Mouse (Mus musculus) layer of hippocampus, adult 9-10 months (tissue): ENCODE measurements around the gene Htr5b.

ENCODE experiments used
- DNase-seq: peaks from one replicate; pipeline ENCODE4 v3.0.0; 2022; ENCODE audit warnings: low spot score

The Htr5b gene

DNA sequence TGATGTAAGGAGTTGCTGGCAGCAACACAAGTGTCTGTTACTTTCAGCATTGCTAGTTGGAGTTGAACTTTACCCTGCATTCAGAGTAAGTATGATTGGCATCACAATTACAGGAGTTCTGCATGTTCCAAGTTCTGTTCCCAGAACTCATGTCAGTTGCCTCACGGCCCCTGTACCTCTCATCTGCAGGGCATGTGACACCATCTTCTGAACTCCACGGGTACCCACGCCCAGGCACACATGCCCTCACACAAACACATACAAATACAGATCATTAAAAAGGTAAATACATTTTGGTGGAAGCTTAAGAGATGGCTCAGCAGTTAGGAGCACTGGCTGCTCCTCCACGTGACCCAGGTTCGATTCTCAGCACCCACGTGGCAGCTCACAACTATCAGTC, 41.5 kb downstream of the Htr5b start:
- no peak for DNase-seq

DNA sequence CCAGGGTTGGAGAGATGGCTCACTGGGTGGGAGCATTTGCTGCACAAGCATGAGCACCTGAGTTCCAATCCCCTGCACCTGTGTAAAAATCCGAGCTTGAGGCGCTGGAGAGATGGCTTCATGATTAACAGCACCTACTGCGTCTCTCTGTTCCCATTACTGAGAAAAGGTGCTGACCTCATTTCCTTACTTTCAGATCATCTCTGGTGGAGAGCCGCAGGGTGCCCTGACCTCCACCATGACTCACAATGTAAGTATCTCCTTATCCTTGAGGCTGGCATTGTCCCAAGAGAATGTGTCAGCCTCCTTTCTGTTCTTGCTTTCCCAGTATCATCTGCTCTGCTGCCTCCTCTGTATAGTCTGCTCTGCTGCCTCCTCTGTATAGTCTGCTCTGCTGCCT, 45.2 kb downstream of the Htr5b start:
- no peak for DNase-seq

DNA sequence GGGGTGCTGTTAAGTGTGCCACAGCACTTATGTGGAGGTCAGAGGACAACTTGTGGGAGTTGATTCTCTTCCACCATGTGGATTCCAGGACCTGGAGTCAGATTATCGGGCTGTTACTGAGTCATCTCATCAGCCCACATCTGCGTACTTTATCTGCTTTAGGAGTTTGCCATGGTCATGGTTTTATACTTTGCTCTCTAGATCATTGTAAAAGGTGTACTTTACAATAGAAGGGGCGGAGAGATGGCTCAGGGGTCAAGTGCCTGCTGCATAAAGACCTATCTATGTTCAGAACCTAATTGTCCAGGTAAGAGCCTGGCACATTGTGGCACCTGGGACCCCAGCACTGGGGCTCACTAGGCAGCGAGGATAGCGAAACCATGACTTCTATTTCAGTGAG, 48.9 kb downstream of the Htr5b start:
- no peak for DNase-seq

DNA sequence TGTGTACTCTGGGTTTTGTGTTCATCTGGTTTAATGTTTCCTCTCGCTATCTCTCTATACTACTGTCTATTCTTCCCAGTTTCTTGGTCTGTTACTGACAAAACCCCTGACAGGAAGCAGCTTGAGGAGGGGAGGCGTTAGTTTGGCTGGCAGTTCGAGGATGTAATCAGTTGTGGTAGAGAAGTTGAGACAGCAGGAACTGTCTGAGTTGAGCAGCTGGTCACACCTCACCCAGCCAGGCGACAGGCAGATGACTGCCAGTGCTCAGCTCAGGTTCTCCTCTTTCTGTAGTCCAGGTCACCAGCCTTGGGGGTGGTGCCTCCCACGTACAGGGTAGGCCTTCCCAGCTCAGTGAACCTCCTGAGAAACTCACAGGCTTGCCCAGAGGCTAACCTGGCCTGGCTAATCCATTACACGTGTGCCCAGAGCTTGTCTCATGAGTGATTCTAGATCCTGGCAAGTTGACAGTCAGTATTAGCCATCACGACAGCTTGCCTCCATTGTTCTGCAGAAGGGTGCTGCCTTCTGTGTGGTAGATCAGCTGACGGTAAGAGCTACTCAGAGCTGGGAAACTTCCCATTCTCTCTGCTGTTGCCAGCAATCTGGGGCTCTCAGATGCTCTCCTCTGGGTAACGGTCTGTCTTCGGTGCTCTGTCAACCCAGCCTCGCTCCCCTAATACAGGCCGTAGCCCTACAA, 49.8 kb downstream of the Htr5b start:
- peak; percentile 83 for DNase-seq

DNA sequence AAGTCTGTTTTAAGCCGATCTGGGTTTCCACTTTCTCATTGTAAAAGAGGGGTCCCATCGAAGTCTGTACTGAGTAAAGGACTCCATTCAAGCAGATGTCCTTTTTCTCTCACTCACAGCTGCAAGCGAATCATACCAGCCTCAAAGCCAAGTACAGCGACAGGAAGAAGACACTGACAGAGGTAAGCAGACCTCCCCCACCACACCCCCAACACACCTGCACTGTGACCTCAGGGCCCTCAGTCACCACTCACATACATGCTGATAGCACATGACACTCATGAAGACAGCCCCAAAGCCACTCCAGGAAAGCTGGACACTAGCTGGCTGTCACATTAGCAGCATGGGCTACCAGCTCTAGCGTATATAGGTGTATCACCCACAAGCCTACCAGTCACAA, 50.5 kb downstream of the Htr5b start:
- DNase-seq, result no peak

DNA sequence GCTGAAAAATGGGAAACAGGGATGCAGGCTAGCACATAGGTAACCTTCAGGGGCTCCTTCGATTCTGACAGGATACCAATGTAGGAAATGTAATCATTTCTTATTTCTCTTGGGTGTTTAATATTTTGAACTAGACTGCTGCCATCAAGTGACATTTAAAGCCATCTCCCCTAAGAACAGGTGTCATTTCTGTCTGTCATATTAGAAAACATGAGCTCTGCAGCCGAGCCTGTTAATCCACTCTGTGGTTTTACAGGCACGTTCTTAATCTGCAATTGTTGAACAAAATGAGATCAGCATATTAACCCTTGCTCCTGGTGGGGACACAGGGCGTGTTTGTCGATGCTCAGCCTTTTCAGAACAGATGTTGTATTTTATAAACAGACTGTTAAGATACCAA, 56.8 kb downstream of the Htr5b start:
- DNase-seq, result no peak

DNA sequence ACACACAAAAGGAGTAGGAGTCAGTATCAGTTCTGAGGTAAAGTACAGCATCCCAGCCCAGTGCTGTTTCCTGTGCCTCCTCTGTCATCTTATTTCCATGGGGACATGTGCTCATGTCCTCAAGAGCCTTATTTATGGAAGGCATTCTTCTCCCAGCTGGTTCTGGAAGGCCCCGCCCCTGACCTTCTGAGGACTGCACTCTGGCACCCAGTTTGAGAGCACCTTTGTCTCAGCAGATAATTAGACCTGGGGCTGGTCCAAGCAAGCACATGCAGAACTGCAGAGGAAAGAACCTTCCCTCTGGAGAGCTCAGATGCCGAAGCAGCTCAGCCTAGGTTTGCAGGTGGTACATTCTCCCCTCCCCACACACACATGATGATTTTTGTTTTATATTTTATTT, 60.0 kb downstream of the Htr5b start:
- DNase-seq, result no peak

DNA sequence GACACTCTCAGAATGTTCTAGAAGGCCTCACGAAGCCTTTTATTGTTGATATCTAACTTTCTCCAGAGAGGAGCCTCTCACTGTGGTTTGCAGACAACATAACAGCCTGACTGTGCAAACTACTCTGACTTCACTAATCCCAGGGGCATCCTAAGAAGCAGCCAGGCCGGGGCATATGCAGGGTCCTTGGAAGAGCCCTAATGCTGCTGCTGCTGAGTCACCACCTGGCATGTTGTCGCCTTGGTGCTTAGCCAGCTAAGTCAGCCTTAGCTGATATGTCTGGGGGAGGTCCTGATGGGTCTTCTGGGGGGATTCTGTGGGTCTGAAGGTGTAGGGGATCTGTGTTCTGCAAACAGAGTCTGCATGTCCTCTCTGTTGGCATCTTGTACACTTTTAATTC, 62.0 kb downstream of the Htr5b start:
- no peak for DNase-seq

DNA sequence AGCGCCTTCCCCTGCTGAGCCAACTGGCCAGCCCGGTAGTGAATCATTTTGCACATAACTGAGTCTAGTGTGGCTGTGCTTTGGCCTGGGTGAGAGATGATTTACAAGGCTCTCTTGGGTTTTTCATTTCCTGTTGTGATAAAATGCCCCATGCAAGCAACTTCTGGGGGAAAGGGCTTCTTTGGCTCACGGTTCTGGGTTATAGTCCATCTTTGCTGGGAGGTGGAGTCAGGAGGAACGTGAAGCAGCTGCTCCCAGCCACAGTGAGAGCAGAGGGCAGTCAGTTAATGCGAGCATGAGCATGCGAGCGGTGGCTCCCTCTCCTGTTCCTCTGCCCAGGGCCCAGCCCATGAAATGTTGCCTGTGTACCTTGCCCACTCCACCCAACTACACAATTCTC, 64.5 kb downstream of the Htr5b start:
- no peak for DNase-seq

DNA sequence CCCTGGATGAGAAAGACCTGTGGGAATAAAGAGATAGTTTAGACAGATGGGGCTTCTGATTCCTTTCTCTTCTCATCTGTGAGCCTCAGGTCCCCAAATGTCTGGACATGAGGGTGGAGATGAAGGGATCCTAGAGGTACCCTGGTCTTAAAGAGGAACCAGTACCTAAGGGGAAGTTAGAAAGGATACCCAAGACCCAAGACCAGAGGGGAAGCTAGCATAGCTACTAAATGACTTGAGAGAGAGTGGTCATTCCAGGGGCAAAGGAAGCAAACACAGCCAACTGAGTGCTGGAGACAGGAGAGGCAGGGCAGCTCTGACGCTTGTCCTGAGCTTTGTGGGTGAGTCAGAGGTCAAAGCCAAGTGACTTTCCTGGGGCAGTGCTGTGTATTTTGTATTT, 65.6 kb downstream of the Htr5b start:
- DNase-seq, result no peak

DNA sequence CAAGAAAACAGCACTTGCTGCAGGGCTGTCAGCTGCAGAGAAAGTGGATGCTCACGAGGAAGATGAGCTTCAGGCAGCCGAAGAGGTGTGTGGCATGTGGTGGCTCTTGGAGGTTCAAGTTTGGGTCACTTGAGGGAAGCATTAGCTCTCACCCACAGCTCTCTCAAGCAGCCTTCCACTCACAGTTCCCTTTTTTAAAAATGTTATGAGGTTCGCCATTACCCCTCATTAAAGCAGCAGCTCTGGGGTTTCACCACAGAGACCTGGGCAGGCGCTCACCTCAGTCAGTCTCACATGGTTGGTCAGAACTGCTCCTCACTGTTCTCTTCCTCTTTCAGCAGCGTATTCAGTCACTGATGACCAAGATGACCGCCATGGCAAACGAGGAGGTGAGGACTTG, 66.4 kb downstream of the Htr5b start:
- DNase-seq, result no peak

DNA sequence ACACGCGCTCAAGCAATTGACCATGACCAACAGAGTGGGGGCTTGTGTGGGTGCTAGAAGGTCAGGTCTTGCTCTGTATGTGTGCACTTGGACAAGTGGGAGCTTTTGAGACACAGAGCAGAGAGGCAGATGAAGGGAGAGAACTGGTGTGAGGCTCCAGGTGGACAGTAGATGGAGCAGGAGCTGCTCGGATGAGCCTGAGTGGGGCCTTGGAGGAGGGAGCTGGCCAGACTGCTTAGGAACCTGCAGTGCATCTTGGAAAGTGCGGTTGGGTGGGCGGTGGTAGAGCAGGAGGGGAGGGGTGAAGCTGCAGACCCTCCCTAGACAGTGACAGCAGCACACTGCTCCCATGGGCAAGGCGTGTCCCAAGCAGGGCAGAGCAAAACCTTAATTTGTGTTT, 68.2 kb downstream of the Htr5b start:
- DNase-seq, result no peak
